Comparison of ENCODE assay signal across 8 mouse cellular contexts in genomic region chr7:13034148-13034977, GRCm38 (mm10). TPM values are rescaled to one million over a fixed set of nuclear protein-coding genes. Genes with fewer than 3 reads are reported as not detected.
DNase-seq lines count a peak whose midpoint lies in the region; ATAC-seq lines count a peak whose summit lies in the region.

Chmp2a (minus strand) TSS chr7:13034807.

- WGBS in forebrain, embryonic 11.5 days: under 1% methylated on average over 45 of the region's 45 CpGs
- WGBS in heart, embryonic 16.5 days: under 1% methylated on average over 45 of the region's 45 CpGs
- WGBS in liver, embryonic 15.5 days (ENCODE audit: insufficient replicate concordance): under 1% methylated on average over 45 of the region's 45 CpGs
- WGBS in neural tube, embryonic 12.5 days: under 1% methylated on average over 45 of the region's 45 CpGs

- peaks cover 18% of the 10 kb centered on the region; the same call in 1 of the 2 replicates for H3K4me1 ChIP-seq in forebrain, embryonic 11.5 days (replicated peaks; ENCODE audit: control insufficient read depth, insufficient read depth, low read length)
- peaks cover 31% of the 10 kb centered on the region for H3K4me1 ChIP-seq in heart, embryonic 16.5 days (ENCODE audit: control insufficient read depth, insufficient read depth, low read length)
- H3K4me1 ChIP-seq in liver, embryonic 15.5 days (replicated peaks): peaks cover 60% of the 10 kb centered on the region
- H3K4me1 ChIP-seq in neural tube, embryonic 12.5 days: peaks cover 40% of the 10 kb centered on the region

- peak within 1 kb of the TSS; percentile 85 for H3K27ac ChIP-seq in forebrain, embryonic 11.5 days (ENCODE audit: low read depth, low read length)
- peak within 1 kb of the TSS; percentile 85 for H3K27ac ChIP-seq in heart, embryonic 16.5 days (ENCODE audit: low read length)
- peak within 1 kb of the TSS; percentile 98 for H3K27ac ChIP-seq in liver, embryonic 15.5 days (replicated peaks)
- H3K27ac ChIP-seq in neural tube, embryonic 12.5 days: peak within 1 kb of the TSS; percentile 74

- no peaks in the 10 kb centered on the region for H3K27me3 ChIP-seq in forebrain, embryonic 11.5 days (ENCODE audit: control insufficient read depth, insufficient read depth, low read length)
- H3K27me3 ChIP-seq in heart, embryonic 16.5 days (ENCODE audit: control insufficient read depth, insufficient read depth, low read length): no peaks in the 10 kb centered on the region
- no peaks in the 10 kb centered on the region for H3K27me3 ChIP-seq in liver, embryonic 15.5 days
- no peaks in the 10 kb centered on the region for H3K27me3 ChIP-seq in neural tube, embryonic 12.5 days (replicated peaks)

- peak within 1 kb of the TSS; percentile 74 for H3K9ac ChIP-seq in forebrain, embryonic 11.5 days (ENCODE audit: low read length)
- H3K9ac ChIP-seq in heart, embryonic 16.5 days (ENCODE audit: low read length): peak within 1 kb of the TSS; percentile 85
- H3K9ac ChIP-seq in liver, embryonic 15.5 days: peak within 1 kb of the TSS; percentile 82
- H3K9ac ChIP-seq in neural tube, embryonic 12.5 days: peak within 1 kb of the TSS; percentile 79

- ATAC-seq in CD4-positive, CD25-positive, alpha-beta regulatory T cell, adult 4 months: peak; percentile 68
- peak; percentile 84 for ATAC-seq in forebrain, embryonic 11.5 days (replicated peaks; ENCODE audit: low FRiP score)
- ATAC-seq in heart, embryonic 16.5 days (replicated peaks; ENCODE audit: extremely low read depth, insufficient read depth, low FRiP score): peak; percentile 67
- peak; percentile 68 for ATAC-seq in liver, embryonic 15.5 days (ENCODE audit: insufficient read depth)
- peak; percentile 70 for ATAC-seq in neural tube, embryonic 12.5 days (ENCODE audit: low FRiP score, low read depth)

- peak within 1 kb of the TSS; percentile 49 for H3K4me3 ChIP-seq in forebrain, embryonic 11.5 days (ENCODE audit: low read depth, low read length)
- peak within 1 kb of the TSS; percentile 74 for H3K4me3 ChIP-seq in heart, embryonic 16.5 days (ENCODE audit: low read length)
- H3K4me3 ChIP-seq in liver, embryonic 15.5 days (replicated peaks): peak within 1 kb of the TSS; percentile 78
- H3K4me3 ChIP-seq in neural tube, embryonic 12.5 days: peak within 1 kb of the TSS; percentile 58

- H3K9me3 ChIP-seq in forebrain, embryonic 11.5 days (ENCODE audit: control insufficient read depth, low read length): no peaks in the 10 kb centered on the region
- H3K9me3 ChIP-seq in heart, embryonic 16.5 days (replicated peaks; ENCODE audit: control insufficient read depth, low read length): no peaks in the 10 kb centered on the region
- H3K9me3 ChIP-seq in liver, embryonic 15.5 days (replicated peaks): no peaks in the 10 kb centered on the region
- no peaks in the 10 kb centered on the region for H3K9me3 ChIP-seq in neural tube, embryonic 12.5 days

- peaks cover 29% of the 10 kb centered on the region for H3K36me3 ChIP-seq in forebrain, embryonic 11.5 days (ENCODE audit: control insufficient read depth, insufficient read depth, low read length)
- H3K36me3 ChIP-seq in heart, embryonic 16.5 days (ENCODE audit: control insufficient read depth, insufficient read depth): peaks cover 44% of the 10 kb centered on the region
- H3K36me3 ChIP-seq in liver, embryonic 15.5 days (replicated peaks): peaks cover 63% of the 10 kb centered on the region
- peaks cover 51% of the 10 kb centered on the region for H3K36me3 ChIP-seq in neural tube, embryonic 12.5 days

- DNase-seq in c-Kit-positive CD71-negative TER-119-negative erythroid progenitor cells, embryonic 14.5 days (ENCODE audit: low read depth): peak; percentile 94
- peak; percentile 99 for DNase-seq in forebrain, embryonic 11.5 days (ENCODE audit: low spot score)
- DNase-seq in kidney, postnatal 36 days: peak; percentile 98 to 99
- DNase-seq in telencephalon, adult 2 months (ENCODE audit: low read depth, low spot score): peak; percentile 96

- H3K4me2 ChIP-seq in forebrain, embryonic 11.5 days (ENCODE audit: low read depth, low read length, severe bottlenecking): peak within 1 kb of the TSS; percentile 85
- peak within 1 kb of the TSS; percentile 86 for H3K4me2 ChIP-seq in heart, embryonic 16.5 days (ENCODE audit: low read depth, low read length)
- H3K4me2 ChIP-seq in liver, embryonic 15.5 days: peak within 1 kb of the TSS; percentile 80
- peak within 1 kb of the TSS; percentile 91 for H3K4me2 ChIP-seq in neural tube, embryonic 12.5 days (replicated peaks)

RNA-seq across cellular contexts. Expression of gene Chmp2a, which starts in this region (rescaled TPM):
- 100 to 1,000 TPM; 259 to 278 TPM for polyA plus RNA-seq in CD4-positive, CD25-positive, alpha-beta regulatory T cell, adult 4 months (2017; shearing (Covaris generic))
- polyA plus RNA-seq in forebrain, embryonic 11.5 days (2014; fragmentation: Nextera tagmentation; extraction: Ambion mirVana): 114 and 127 TPM in 2 replicates
- polyA plus RNA-seq in heart, embryonic 16.5 days (2015; fragmentation: Nextera tagmentation; extraction: Ambion mirVana): 146 TPM in 2 replicates
- polyA plus RNA-seq in liver, embryonic 15.5 days (2015; fragmentation: Nextera tagmentation; extraction: Ambion mirVana): 118 and 120 TPM in 2 replicates
- 150 and 151 TPM in 2 replicates for polyA plus RNA-seq in neural tube, embryonic 12.5 days (2016; fragmentation: Nextera tagmentation; extraction: Ambion mirVana)

Comparison
In these comparisons a context has a peak if more than half of its experiments do, and no peak if none do; other contexts are left out.
1. Peak in every context shown above with its lines: DNase-seq, ATAC-seq, H3K4me3 ChIP-seq and H3K27ac ChIP-seq.